Mouse (Mus musculus): ENCODE measurements around the gene Itga8. TPM values are rescaled to one million over a fixed set of nuclear protein-coding genes. Genes with fewer than 3 reads are reported as not detected.
A peak's percentile ranks its signal among the peaks of the same experiment; 100 is the strongest.

Gene Itga8
- total and polyA plus RNA-seq, 3 experiments, result 0.93 TPM; not detected in 2

GRCm38 (mm10) chr2:12182402-12182948 is 119.2 kb downstream of the Itga8 start:
- TF ChIP-seq GATA1 (IDR thresholded peaks at IDR 0.05; ENCODE audit: borderline replicate concordance, low read length), result no peak
- no peak for TF ChIP-seq CTCF (IDR thresholded peaks at IDR 0.05; ENCODE audit: low read depth, low read length)
- no peak for TF ChIP-seq POLR2AphosphoS5 (IDR thresholded peaks at IDR 0.05; ENCODE audit: insufficient replicate concordance, low read depth, low read length)
- TF ChIP-seq GATA2 (IDR thresholded peaks at IDR 0.05; ENCODE audit: borderline replicate concordance, low read depth, low read length), result no peak
- TF ChIP-seq TAL1 (conservative IDR thresholded peaks at IDR 0.05; ENCODE audit: low read depth, low read length), result no peak
- no peak for DNase-seq (ENCODE audit: low spot score)
- H3K27me3 ChIP-seq (ENCODE audit: insufficient read depth, low read length), result peaks cover 3% of the 10 kb centered on the region
- no peak for ATAC-seq (ENCODE audit: extremely low read depth, insufficient number of reproducible peaks, low FRiP score, poor library complexity, severe bottlenecking)
- H3K4me1 ChIP-seq (ENCODE audit: insufficient read depth, low read depth, low read length), result no peaks in the 10 kb centered on the region
- H3K4me3 ChIP-seq (ENCODE audit: low read depth, low read length), result no peak overlapping the region
- H3K36me3 ChIP-seq (replicated peaks), result no peaks in the 10 kb centered on the region
- no peaks in the 10 kb centered on the region for H3K9me3 ChIP-seq (replicated peaks)

DNA sequence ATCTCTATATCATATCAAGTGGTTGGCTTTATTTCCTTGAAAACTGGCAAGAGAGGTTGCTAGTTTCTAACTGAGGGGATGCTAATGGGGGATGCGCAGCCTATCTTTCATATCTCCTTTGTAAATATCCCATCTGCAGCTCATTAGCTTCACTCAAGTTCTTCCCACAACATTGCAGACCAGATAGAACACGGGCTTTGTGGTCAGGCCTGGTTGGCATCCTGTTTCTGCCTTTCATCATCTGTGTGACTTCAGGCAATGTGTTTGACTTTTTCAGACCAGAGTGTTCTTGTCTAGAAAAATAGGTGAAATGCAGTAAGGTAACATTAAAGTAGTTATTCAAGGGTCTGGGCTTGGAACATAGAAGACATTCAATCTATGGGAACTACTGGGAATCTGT is 121.1 kb downstream of the Itga8 start:
- H3K9me3 ChIP-seq (replicated peaks), result no peaks in the 10 kb centered on the region
- DNase-seq (ENCODE audit: low spot score) (no peak), ATAC-seq (ENCODE audit: extremely low read depth, insufficient number of reproducible peaks, low FRiP score, poor library complexity, severe bottlenecking) (no peak)
- H3K36me3 ChIP-seq (replicated peaks), result no peaks in the 10 kb centered on the region
- TF ChIP-seq GATA1 (IDR thresholded peaks at IDR 0.05; ENCODE audit: borderline replicate concordance, low read length), result no peak
- no peak for TF ChIP-seq TAL1 (conservative IDR thresholded peaks at IDR 0.05; ENCODE audit: low read depth, low read length)
- no peak for TF ChIP-seq CTCF (IDR thresholded peaks at IDR 0.05; ENCODE audit: low read depth, low read length)
- TF ChIP-seq GATA2 (IDR thresholded peaks at IDR 0.05; ENCODE audit: borderline replicate concordance, low read depth, low read length), result no peak
- H3K27me3 ChIP-seq (ENCODE audit: insufficient read depth, low read length), result peaks cover 3% of the 10 kb centered on the region
- H3K4me3 ChIP-seq (ENCODE audit: low read depth, low read length), result no peak overlapping the region
- H3K4me1 ChIP-seq (ENCODE audit: insufficient read depth, low read depth, low read length), result no peaks in the 10 kb centered on the region

DNA sequence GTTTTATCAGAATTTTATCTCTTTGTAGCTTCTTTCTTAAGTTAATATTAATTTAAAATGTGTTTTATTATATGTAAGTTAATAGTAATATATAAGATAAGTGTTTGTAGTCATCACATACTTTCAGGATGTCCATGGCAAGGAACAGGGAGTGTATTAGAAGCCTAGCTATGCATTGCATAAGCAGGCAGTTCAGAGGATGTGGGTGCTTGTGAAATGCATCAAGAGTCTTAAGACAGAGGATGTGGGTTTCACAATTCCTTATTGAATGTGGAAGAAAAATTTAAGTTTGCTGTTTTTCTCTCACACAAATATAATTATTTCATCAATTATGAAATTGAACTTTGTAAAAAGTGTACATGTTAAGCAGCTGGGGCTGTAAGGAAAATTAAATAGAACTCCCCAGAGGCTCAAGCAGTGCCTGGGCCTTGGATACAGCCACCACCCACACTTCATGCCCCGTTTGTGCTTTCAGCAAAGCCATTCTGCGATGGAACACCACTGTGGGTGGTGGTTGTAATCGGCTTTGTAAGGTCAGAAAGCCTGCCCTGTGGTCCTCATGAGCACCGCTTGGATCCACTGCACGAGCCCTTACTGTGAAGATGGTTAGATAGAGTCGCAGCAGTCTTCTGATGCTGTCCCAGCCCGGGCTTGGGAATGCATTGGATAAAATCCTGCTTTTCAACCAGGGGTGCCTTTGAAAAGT is 126.8 kb downstream of the Itga8 start:
- no peaks in the 10 kb centered on the region for H3K4me1 ChIP-seq (ENCODE audit: insufficient read depth, low read depth, low read length)
- no peak overlapping the region for H3K4me3 ChIP-seq (ENCODE audit: low read depth, low read length)
- H3K9me3 ChIP-seq (replicated peaks), result no peaks in the 10 kb centered on the region
- no peaks in the 10 kb centered on the region for H3K36me3 ChIP-seq (replicated peaks)
- no peak for TF ChIP-seq GATA1 (IDR thresholded peaks at IDR 0.05; ENCODE audit: borderline replicate concordance, low read length)
- no peak for TF ChIP-seq POLR2AphosphoS5 (IDR thresholded peaks at IDR 0.05; ENCODE audit: insufficient replicate concordance, low read depth, low read length)
- no peak for ATAC-seq (ENCODE audit: extremely low read depth, insufficient number of reproducible peaks, low FRiP score, poor library complexity, severe bottlenecking)
- peaks cover 11% of the 10 kb centered on the region for H3K27me3 ChIP-seq (ENCODE audit: insufficient read depth, low read length)
- DNase-seq (ENCODE audit: low spot score), result no peak

DNA sequence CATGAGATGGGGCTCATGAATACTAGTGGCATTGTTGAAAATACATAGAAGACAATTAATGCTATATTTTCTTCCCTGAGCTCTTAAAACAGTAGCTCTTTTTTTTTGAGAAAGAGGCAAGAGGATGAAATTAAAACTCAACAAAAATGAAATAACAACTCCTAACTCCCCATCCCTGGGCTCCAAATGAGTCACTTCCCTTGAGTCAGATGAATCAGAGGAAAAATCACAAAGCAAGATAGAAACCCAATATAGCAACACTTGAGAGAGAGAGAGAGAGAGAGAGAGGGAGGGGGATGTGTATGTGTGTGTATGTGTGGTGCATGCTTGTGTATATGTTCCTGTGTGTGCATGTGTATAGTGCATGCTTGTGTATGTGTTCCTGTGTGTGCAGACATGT is 131.5 kb downstream of the Itga8 start:
- H3K4me1 ChIP-seq (ENCODE audit: insufficient read depth, low read depth, low read length), result no peaks in the 10 kb centered on the region
- TF ChIP-seq TAL1 (conservative IDR thresholded peaks at IDR 0.05; ENCODE audit: low read depth, low read length) (no peak), GATA2 (IDR thresholded peaks at IDR 0.05; ENCODE audit: borderline replicate concordance, low read depth, low read length) (no peak), CTCF (IDR thresholded peaks at IDR 0.05; ENCODE audit: low read depth, low read length) (no peak), POLR2AphosphoS5 (IDR thresholded peaks at IDR 0.05; ENCODE audit: insufficient replicate concordance, low read depth, low read length) (no peak), GATA1 (IDR thresholded peaks at IDR 0.05; ENCODE audit: borderline replicate concordance, low read length) (no peak)
- H3K36me3 ChIP-seq (replicated peaks), result no peaks in the 10 kb centered on the region
- no peak for ATAC-seq (ENCODE audit: extremely low read depth, insufficient number of reproducible peaks, low FRiP score, poor library complexity, severe bottlenecking)
- H3K27me3 ChIP-seq (ENCODE audit: insufficient read depth, low read length), result peaks cover 14% of the 10 kb centered on the region
- no peaks in the 10 kb centered on the region for H3K9me3 ChIP-seq (replicated peaks)
- no peak overlapping the region for H3K4me3 ChIP-seq (ENCODE audit: low read depth, low read length)
- no peak for DNase-seq (ENCODE audit: low spot score)

GRCm38 (mm10) chr2:12160486-12160885 is 141.2 kb downstream of the Itga8 start:
- ATAC-seq (ENCODE audit: extremely low read depth, insufficient number of reproducible peaks, low FRiP score, poor library complexity, severe bottlenecking), result no peak; the same call in 1 of the 2 replicates
- DNase-seq (ENCODE audit: low spot score), result no peak

GRCm38 (mm10) chr2:12157001-12157400 is 144.7 kb downstream of the Itga8 start:
- TF ChIP-seq POLR2AphosphoS5 (IDR thresholded peaks at IDR 0.05; ENCODE audit: insufficient replicate concordance, low read depth, low read length), result no peak
- TF ChIP-seq CTCF (IDR thresholded peaks at IDR 0.05; ENCODE audit: low read depth, low read length), result no peak
- TF ChIP-seq TAL1 (conservative IDR thresholded peaks at IDR 0.05; ENCODE audit: low read depth, low read length), result no peak
- ATAC-seq (ENCODE audit: extremely low read depth, insufficient number of reproducible peaks, low FRiP score, poor library complexity, severe bottlenecking), result no peak
- no peaks in the 10 kb centered on the region for H3K36me3 ChIP-seq (replicated peaks)
- no peaks in the 10 kb centered on the region for H3K4me1 ChIP-seq (ENCODE audit: insufficient read depth, low read depth, low read length)
- peaks cover 13% of the 10 kb centered on the region; the same call in 1 of the 2 replicates for H3K27me3 ChIP-seq (ENCODE audit: insufficient read depth, low read length)
- H3K4me3 ChIP-seq (ENCODE audit: low read depth, low read length), result no peak overlapping the region
- H3K9me3 ChIP-seq (replicated peaks), result no peaks in the 10 kb centered on the region
- no peak for DNase-seq (ENCODE audit: low spot score)

More at GRCm38 (mm10) chr2:12160486-12160885, 141.2 kb downstream of the Itga8 start:
- no peaks in the 10 kb centered on the region for H3K36me3 ChIP-seq (replicated peaks)
- no peaks in the 10 kb centered on the region for H3K4me1 ChIP-seq (ENCODE audit: insufficient read depth, low read depth, low read length)
- H3K9me3 ChIP-seq (replicated peaks), result no peaks in the 10 kb centered on the region
- no peak for TF ChIP-seq POLR2AphosphoS5 (IDR thresholded peaks at IDR 0.05; ENCODE audit: insufficient replicate concordance, low read depth, low read length)
- peak; percentile 37; the same call in 1 of the 2 replicates for TF ChIP-seq CTCF (IDR thresholded peaks at IDR 0.05; ENCODE audit: low read depth, low read length)
- TF ChIP-seq GATA2 (IDR thresholded peaks at IDR 0.05; ENCODE audit: borderline replicate concordance, low read depth, low read length), result no peak
- H3K4me3 ChIP-seq (ENCODE audit: low read depth, low read length), result no peak overlapping the region
- H3K27me3 ChIP-seq (ENCODE audit: insufficient read depth, low read length), result peaks cover 6% of the 10 kb centered on the region; the same call in 1 of the 2 replicates

Measured in G1E (cell line).